Mouse (Mus musculus) hematopoietic multipotent progenitor cell, adult 10-12 weeks (in vitro differentiated cells): Measurements from ENCODE around the gene Msmp. TPM values are rescaled to one million over a fixed set of nuclear protein-coding genes. Genes with fewer than 3 reads are reported as not detected.

ENCODE experiments used
- polyA plus RNA-seq: library from polyadenylated mRNA; stranded (reverse); fragments of >175 nt; gene quantifications from 2 replicates; pipeline ENCODE4 v1.2.3, GENCODE M21; 2012; ENCODE audit warnings: low replicate concordance

The Msmp gene
- polyA plus RNA-seq = 0.22 TPM in 1 of 2 replicates, not detected in the other

GRCm38 (mm10) chr4:43584444-43585416, at the start of gene Msmp:
Gene Msmp, minus strand, starts transcription at chr4:43584494.

GRCm38 (mm10) chr4:43631046-43631955, 47.0 kb upstream of the Msmp start, which contains the start of gene Npr2:
Gene Npr2, plus strand, starts transcription at chr4:43631935.

GRCm38 (mm10) chr4:43578376-43579204, 5.7 kb downstream of the Msmp start, which contains the start of the genes Rgp1 and Gba2:
Gene Rgp1, plus strand, starts transcription at chr4:43578715.
Gene Gba2, minus strand, starts transcription at chr4:43578873.

GRCm38 (mm10) chr4:43561997-43562768, 22.1 kb downstream of the Msmp start, which contains the start of the genes Creb3 and Tln1:
Gene Creb3, plus strand, starts transcription at chr4:43562332.
Gene Tln1, minus strand, starts transcription at chr4:43562691.

Other genes with a start within 250 kb of the Msmp start
- gene Rusc2, start 202.5 kb downstream of the Msmp start, polyA plus RNA-seq = 2.8 and 4.5 TPM in 2 replicates
- not detected in 2 replicates for gene Fam166b, start 155.4 kb downstream of the Msmp start, polyA plus RNA-seq
- gene Tesk1, start 142.6 kb downstream of the Msmp start, polyA plus RNA-seq = 138 and 197 TPM in 2 replicates
- gene Cd72, start 129.9 kb downstream of the Msmp start, polyA plus RNA-seq = 75.3 and 370 TPM in 2 replicates
- 28.2 and 68.1 TPM in 2 replicates for gene Sit1, start 100.8 kb downstream of the Msmp start, polyA plus RNA-seq
- 85.7 and 181 TPM in 2 replicates for gene Ccdc107, start 91.6 kb downstream of the Msmp start, polyA plus RNA-seq
- gene Arhgef39, start 84.8 kb downstream of the Msmp start, polyA plus RNA-seq = 1.9 and 5.7 TPM in 2 replicates
- gene Car9, start 77.5 kb downstream of the Msmp start, polyA plus RNA-seq = 0.90 TPM in 1 of 2 replicates, not detected in the other
- 1.2 and 1.9 TPM in 2 replicates for gene Tpm2, start 60.7 kb downstream of the Msmp start, polyA plus RNA-seq
- 4.0 and 5.4 TPM in 2 replicates for gene Creb3, start 22.2 kb downstream of the Msmp start, polyA plus RNA-seq
- 255 and 288 TPM in 2 replicates for gene Tln1, start 21.8 kb downstream of the Msmp start, polyA plus RNA-seq
- gene Rgp1, start 5.8 kb downstream of the Msmp start, polyA plus RNA-seq = 21.3 and 132 TPM in 2 replicates
- gene Gba2, start 5.6 kb downstream of the Msmp start, polyA plus RNA-seq = 19.2 and 22.4 TPM in 2 replicates
- gene Npr2, start 47.4 kb upstream of the Msmp start, polyA plus RNA-seq = 0.38 and 0.63 TPM in 2 replicates
- 0.47 TPM in 1 of 2 replicates, not detected in the other for gene Spag8, start 69.1 kb upstream of the Msmp start, polyA plus RNA-seq
- 27.8 and 37.0 TPM in 2 replicates for gene Hint2, start 72.0 kb upstream of the Msmp start, polyA plus RNA-seq
- gene Tmem8b, start 84.5 kb upstream of the Msmp start, polyA plus RNA-seq = 4.0 and 9.5 TPM in 2 replicates
- gene Fam221b, start 84.7 kb upstream of the Msmp start, polyA plus RNA-seq = 0.04 and 0.05 TPM in 2 replicates
- gene Olfr70, start 116.3 kb upstream of the Msmp start, polyA plus RNA-seq = not detected in 2 replicates
- gene Olfr71, start 125.8 kb upstream of the Msmp start, polyA plus RNA-seq = not detected in 2 replicates
- gene Hrct1, start 142.7 kb upstream of the Msmp start, polyA plus RNA-seq = not detected in 2 replicates
- gene Spaar, start 145.5 kb upstream of the Msmp start, polyA plus RNA-seq = not detected in 2 replicates
- not detected in 2 replicates for gene Olfr159, start 186.5 kb upstream of the Msmp start, polyA plus RNA-seq
- not detected in 2 replicates for gene Olfr156, start 239.4 kb upstream of the Msmp start, polyA plus RNA-seq